Mouse (Mus musculus) gastrocnemius, postnatal 4 days (tissue): Measurements from ENCODE around the gene Esam. TPM values are rescaled to one million over a fixed set of nuclear protein-coding genes. Genes with fewer than 3 reads are reported as not detected.

Experiments used
- DNase-seq, 2 experiments: peaks; one replicate each; pipeline ENCODE4 v3.0.0; 2021 to 2022; ENCODE audit warnings: low spot score in 2 of 2, mixed read lengths in 2 of 2
- long read RNA-seq, 2 experiments: library from polyadenylated mRNA; stranded (forward); transcript quantifications; one replicate each; pipeline ENCODE4 v2.0.0; 2021
- total RNA-seq, 2 experiments: library from RNA; stranded (reverse); gene quantifications; 2 replicates each; pipeline ENCODE4 v1.2.3; 2021

Gene Esam
- 10 to 100 TPM; 50.7 to 55.3 TPM for total RNA-seq
- long read RNA-seq, experiment 1, transcript Esam-201 (7 exons, 1,865 nt): major isoform, 80 of 100 reads
- long read RNA-seq, experiment 1, partial matches to known transcripts: 6 of 100 reads
- long read RNA-seq, experiment 1, other reads (novel, unspliced or antisense): 14 of 100 reads
- long read RNA-seq, experiment 2, transcript Esam-201 (7 exons, 1,865 nt): major isoform, 67 of 84 reads
- long read RNA-seq, experiment 2, partial matches to known transcripts: 3 of 84 reads
- long read RNA-seq, experiment 2, other reads (novel, unspliced or antisense): 14 of 84 reads

GRCm38 (mm10) chr9:37527396-37528224, at the start of gene Esam:
Esam (plus strand) TSS chr9:37528078.
- DNase-seq: peak in 1 of 2 experiments; percentile 46

DNA sequence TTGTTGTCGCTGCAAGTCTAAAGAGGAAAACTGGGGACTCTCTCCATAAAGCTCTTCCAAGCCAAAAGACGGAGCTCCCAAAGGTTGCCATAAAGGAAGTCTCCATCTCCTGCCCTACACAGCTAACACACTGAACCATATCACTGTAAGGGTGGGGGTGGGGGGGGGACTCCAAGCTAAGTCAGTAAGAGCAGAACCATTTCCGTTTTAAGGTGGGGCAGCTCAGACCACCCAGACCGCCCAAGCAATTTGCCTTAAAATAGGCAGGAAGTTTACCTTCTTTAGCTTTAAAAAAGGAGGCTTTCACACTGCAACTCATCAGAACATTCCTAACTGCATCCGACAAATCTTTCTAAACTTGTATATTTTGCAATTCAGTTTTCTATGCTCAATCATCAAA, 42.7 kb upstream of the Esam start:
- no peak for DNase-seq

DNA sequence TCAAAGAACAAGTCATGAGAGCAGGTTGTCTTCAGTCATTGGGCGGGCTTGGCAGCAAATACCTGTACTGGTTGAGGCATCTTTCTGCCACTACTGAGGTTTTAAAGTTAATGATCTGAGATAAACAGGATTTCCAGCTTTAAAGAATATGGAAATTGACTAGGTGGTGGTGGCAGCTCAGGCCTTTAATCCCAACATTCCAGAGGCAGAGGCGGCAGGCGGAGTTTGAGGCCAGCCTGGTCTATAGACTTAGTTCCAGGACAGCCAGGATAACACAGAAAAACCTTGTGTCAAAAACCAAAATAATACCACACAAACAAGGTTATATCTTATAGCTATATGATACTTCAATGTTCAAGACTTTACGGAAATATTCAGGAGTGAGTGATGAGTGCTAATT, 39.8 kb upstream of the Esam start:
- DNase-seq: no peak

DNA sequence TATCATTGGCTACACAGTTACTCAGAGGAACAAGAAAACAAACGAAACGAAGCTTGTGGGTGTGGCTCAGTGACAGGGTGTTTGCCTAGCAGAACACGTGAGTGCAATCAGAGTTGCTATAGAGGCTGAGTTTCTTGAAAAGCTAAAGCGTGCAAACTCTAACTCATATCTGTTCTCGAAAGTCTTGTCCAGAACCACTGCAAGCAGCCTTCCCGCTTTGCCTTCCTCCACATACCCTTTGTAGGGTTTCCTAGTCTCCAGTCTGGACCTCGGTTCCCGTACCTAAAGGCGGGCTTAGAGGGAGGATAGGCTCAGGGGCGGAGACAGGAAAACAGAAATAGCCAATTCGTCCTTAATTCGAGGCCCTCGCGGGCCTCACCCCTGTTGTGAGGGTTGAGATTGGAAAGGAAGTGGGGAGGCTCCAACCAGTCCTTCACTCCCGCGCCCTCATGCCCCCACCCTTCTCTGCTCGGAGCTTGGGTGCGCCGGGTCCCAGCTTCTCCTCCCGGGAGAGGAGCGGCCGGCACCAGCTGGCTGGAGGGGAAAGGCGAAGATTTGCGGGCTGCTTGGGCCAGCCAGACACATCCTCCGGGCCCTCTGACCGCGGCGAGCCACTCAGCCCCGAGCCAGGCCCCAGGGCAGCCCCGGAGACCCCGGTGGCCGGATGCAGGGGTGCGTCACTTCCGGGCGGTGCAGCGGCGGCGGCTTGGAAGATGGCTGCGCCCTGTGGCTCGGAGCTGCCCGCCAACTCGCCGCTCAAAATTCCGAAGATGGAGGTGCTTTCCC, 39.1 kb upstream of the Esam start, which contains the start of gene Msantd2:
Gene Msantd2, plus strand, starts transcription at position 709 of the 786 bp plus-strand sequence.
- DNase-seq: peak; percentile 92 to 94

DNA sequence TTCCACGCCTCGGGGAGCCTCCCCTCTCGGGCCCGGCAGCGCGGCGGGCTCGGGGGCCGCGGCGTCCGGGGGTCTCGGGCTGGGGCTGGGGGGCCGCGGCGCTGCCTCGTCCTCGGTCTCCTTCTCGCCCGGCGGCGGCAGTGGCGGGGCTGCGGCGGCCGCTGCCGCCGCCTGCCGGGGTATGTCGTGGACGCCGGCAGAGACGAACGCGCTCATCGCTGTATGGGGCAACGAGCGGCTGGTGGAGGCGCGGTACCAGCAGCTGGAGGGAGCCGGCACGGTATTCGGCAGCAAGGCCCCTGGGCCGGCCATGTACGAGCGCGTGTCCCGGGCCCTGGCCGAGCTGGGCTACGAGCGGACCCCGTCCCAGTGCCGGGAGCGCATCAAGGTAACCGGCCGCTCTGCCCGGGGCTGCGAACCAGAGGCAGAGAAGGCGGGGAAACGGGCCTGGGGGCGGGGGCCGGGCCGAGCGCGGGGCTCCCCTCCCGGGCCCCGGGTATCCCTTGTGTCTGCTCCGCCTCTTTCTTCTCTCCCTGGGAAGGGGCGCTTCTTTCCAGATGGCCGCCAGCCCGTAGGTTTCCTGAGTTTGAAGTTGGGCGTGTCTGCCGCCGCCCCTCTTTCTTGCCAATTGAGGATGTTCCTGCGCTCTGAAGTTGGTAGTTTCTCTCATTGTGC, 38.3 kb upstream of the Esam start:
- DNase-seq: peak; percentile 36 to 58

DNA sequence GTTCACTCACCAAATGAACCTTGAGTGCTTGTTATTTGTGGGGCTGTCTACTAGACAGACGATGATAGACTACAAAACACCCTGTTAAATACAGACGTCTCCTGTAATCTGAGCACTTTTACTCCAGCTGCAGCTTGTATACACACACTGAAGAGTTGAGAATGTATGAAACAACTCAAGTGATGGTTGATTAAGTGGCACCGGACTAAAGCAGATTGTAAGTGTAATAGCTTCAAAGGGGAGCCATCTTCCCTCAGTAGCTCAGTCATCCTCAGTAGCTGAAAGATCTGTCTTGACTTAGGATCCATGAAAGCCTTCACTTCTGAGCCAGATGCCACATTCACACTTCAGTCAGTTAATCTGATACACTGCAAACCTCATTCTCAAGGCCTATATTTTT, 32.1 kb upstream of the Esam start:
- no peak for DNase-seq

DNA sequence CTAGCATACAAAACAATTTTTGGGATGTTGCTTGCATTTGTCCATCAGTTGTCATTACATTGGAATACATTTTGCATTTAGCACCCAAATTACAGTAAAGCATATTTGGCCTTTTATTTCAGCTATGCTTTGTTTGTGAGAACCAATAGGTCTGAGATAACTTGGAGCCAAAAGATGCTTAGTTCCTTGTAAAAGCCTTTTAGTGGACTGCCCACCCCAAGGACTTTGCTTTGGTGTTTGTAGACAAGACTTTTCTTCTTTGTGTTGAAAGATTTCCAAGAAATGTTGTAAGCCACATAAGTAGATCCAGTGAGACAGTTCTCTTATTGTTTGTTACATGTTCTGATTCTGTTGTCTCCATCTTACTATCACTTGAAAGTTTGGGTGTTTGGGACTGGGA, 31.6 kb upstream of the Esam start:
- no peak for DNase-seq

GRCm38 (mm10) chr9:37500201-37500600, 27.7 kb upstream of the Esam start:
- no peak for DNase-seq

DNA sequence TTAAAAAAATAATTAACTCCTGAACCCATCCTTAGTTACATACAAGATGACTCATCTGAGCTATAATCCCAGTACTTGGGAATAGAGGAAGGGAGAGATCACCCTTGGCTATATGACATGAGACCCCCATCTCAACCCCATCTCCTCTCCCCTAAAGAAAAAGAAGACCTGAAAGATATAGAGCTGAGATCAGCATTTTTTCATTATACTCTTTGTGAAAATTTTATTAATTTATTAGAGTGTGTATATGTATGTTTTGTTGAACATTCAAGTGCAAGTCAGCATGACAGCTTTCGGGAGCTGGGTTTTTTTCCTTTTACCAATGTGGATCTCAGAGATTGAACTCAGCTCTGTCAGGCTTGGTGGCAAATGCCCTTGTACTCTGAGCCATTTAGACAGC, 26.7 kb upstream of the Esam start:
- no peak for DNase-seq

GRCm38 (mm10) chr9:37504348-37504747, 23.5 kb upstream of the Esam start:
- DNase-seq: no peak

DNA sequence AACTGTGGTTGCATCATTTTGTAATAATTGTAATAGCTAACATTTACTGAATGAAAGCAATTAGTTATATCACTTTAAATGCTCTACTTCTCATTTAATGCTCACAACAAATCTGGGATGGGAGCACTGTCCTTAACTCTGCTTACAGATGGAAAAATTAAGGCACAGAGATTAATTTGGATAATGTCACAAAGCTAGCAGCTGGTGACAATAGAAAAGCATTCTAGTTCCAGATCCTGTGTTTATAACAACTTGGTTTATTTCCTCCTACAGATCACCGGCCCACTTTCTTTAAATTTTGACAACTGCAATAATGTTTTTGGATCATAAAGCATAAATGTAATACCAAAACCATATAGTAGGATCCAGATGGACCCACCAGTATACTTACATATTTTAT, 21.9 kb upstream of the Esam start:
- DNase-seq: no peak

- no peak for DNase-seq
Measured at GRCm38 (mm10) chr9:37512097-37512496, 15.8 kb upstream of the Esam start.

DNA sequence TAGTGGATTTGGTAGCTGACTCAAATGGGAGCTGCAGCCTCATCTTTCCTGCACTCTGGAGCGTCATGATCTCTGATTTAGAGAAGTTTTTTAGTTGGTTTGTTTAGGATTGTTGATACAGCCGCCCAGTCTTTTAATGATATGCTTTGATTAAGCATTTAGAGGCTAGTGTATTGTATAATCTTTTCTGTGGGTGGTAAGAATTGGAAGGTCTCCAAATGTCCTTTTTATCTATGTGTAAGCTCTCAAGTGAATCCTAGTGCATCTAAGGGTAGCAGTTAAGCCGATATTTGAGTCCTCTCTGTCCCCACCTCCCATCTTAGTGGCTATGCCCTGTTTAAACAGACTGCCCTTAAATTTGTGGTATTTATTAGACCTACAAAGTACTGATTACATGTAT, 13.4 kb upstream of the Esam start:
- no peak for DNase-seq

GRCm38 (mm10) chr9:37517467-37517866, 10.4 kb upstream of the Esam start:
- DNase-seq: no peak

GRCm38 (mm10) chr9:37518991-37519390, 8.9 kb upstream of the Esam start:
- no peak for DNase-seq

GRCm38 (mm10) chr9:37519995-37520394, 7.9 kb upstream of the Esam start:
- DNase-seq: no peak

GRCm38 (mm10) chr9:37525461-37525860, 2.4 kb upstream of the Esam start:
- no peak for DNase-seq

GRCm38 (mm10) chr9:37526443-37527395, 1.2 kb upstream of the Esam start:
- DNase-seq: no peak

GRCm38 (mm10) chr9:37528225-37528970, 520 bp downstream of the Esam start:
- no peak for DNase-seq
